Mouse (Mus musculus) monocyte, adult 2 months (primary cell): ENCODE results near the gene Baiap2l2.
"Not testable (repeated sequence)": the region's sequence is repeated elsewhere in the genome, so short reads cannot be mapped to it uniquely, and the experiment has no call there.

Experiments
- DNase-seq, 2 experiments: peaks; one replicate each; pipeline ENCODE4 v3.0.0; 2022; ENCODE audit warnings: low spot score in 2 of 2, low read depth in 1 of 2

The Baiap2l2 gene

GRCm38 (mm10) chr15:79262375-79262774 is 23.0 kb downstream of the Baiap2l2 start:
- no peak for DNase-seq

GRCm38 (mm10) chr15:79261757-79262156 is 23.6 kb downstream of the Baiap2l2 start:
- no peak for DNase-seq

DNA sequence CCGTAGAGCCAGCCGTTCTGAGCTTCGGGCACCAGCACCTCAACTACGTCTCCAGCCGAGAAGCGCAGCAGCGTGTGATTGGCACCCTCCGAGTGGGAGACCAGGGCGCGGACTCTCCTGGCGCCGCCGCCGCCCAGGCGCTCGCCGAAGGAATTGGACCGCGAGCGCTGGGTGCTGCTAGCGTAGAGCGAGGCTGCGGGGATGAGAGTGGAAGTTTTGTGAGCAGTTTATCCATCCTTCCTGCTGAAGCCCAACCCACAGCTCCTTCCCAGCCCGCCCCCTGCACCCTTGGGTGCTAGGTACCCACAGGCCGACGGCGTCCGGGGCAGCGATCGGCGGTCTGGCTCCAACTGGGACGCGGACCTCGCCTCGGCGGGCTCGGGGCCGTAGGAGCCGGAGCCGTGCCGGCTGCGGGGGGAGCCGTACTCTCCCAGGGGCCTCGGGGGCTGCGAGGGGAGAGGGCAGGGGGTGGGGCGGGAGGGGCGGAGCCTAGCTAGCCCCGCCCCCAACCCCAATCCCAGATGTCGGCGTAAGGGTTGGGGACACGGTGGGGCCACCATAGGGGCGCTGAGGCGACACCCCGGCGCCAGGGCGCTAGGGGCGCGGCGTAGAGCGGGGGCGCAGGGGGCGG is 24.1 kb downstream of the Baiap2l2 start:
- no peak for DNase-seq

DNA sequence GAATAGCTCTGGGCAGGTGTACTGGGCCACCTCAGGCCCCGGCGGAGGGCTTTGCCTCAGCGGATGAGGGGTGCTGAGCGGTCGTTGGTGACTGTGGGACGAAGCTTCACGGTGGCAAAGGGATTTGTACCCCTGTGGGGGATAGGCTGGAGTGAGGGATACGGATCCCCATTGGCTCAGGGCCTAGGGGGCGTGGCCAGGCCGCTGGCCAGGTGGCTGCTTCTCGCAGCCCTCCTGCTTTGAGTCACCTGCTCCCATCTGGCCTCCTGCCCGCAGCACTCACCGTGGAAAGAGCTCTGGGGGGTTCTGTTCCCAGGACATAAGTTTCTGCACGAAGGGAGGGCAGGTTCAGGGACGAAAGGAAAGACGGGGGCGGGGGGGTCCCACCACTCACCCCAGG is 26.8 kb downstream of the Baiap2l2 start:
- no peak for DNase-seq

GRCm38 (mm10) chr15:79254661-79255060 is 30.7 kb downstream of the Baiap2l2 start, which contains the start of gene Slc16a8:
Gene Slc16a8, minus strand, starts transcription at chr15:79254761.
- no peak for DNase-seq

GRCm38 (mm10) chr15:79252580-79252979 is 32.8 kb downstream of the Baiap2l2 start:
- no peak for DNase-seq

- DNase-seq, result no peak
Observed at GRCm38 (mm10) chr15:79251781-79252491, 33.4 kb downstream of the Baiap2l2 start.

DNA sequence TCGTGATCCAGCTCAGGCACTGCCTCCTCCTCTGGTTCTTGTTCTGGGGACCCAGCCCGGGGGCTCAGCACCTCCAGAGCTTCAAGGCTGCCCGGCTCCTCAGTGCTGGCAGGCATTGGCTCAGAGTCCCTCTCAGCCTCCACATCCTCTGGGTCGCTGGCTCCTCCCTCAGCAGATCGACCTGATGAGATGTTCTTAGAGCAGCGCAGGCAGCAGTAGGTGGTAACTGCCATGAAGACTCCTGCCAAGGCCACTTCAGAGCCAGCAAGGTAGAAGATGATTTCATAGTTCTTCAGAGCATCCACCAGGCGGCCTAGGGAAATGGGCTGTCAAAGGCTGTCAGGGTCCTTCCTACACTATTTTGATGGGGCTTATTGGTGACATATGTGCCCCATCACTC is 34.2 kb downstream of the Baiap2l2 start:
- DNase-seq, result no peak

DNA sequence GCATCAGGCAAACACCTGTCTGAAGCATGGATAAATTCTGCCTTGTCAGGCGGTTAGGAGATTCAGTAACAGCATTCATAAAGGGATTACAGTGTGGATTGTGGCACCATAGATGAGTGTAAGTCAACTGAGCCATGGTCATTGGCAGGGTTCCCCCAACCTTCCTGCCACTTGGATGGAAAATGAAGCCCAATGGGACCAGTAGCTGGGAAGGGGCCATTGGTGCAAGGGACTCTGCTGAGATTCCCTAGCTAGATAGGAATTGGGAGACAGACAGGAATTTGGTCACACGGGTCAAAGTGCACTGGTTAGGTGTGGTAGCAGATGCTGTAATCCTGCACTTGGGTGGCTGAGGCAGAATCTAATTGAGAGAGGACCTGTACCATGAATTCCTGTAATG is 35.1 kb downstream of the Baiap2l2 start:
- DNase-seq, result no peak

- no peak for DNase-seq
Observed at GRCm38 (mm10) chr15:79245321-79245720, 40.0 kb downstream of the Baiap2l2 start.

- no peak for DNase-seq
Observed at GRCm38 (mm10) chr15:79244071-79244893, 41.1 kb downstream of the Baiap2l2 start.

DNA sequence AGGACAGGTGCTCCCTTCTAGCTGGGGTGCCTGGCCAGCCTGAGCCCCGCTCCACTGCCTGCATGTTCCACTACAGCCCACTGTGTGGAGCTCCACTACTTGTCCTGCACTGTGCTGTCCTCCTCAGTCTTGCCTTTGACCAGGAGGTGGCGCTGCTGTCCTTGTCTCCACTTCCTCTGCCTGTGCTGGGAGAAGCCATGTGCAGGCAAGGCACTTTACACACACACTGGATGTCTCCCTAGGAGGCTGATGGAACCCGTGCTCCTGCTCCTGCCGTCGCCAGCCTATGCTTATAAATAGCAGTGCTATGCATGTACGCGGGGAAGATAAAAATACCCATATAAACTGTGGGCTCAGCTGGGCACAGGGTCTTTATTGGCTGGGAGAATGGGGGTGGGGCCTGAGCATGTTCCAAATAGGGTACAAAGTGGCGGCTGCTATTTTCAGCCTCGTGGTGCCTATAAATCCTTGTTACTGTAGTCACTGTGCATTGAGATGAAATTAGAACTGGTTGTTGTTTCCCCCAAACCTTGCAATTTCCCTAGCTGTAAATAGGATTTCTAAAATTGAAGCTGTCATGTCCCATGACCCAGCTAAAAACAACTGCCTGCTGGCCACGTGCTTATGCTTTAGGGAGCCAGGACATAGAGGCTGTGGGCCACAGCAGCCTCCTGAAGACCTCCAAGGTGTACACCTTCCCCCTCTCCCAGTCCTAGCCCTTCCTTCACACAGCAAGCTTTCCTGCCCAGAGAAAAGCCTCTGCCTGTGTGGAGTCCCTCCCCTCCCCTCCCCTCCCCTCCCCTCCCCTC is 41.9 kb downstream of the Baiap2l2 start:
- peak; percentile 83 to 86 for DNase-seq

- DNase-seq, result no peak
Observed at GRCm38 (mm10) chr15:79242574-79243233, 42.6 kb downstream of the Baiap2l2 start.

GRCm38 (mm10) chr15:79238036-79238435 is 47.3 kb downstream of the Baiap2l2 start:
- no peak for DNase-seq

GRCm38 (mm10) chr15:79235268-79235667 is 50.1 kb downstream of the Baiap2l2 start:
- no peak for DNase-seq

GRCm38 (mm10) chr15:79229058-79229821 is 56.1 kb downstream of the Baiap2l2 start, which contains the start of the genes Pick1 and Gm49486:
Gene Pick1, plus strand, starts transcription at chr15:79229173.
Gene Gm49486, plus strand, starts transcription at chr15:79229391.
- DNase-seq, result peak; percentile 55 to 77

GRCm38 (mm10) chr15:79225780-79226179 is 59.6 kb downstream of the Baiap2l2 start:
- DNase-seq, result not testable (repeated sequence)

GRCm38 (mm10) chr15:79224685-79225084 is 60.7 kb downstream of the Baiap2l2 start:
- peak; percentile 62 to 81 for DNase-seq

DNA sequence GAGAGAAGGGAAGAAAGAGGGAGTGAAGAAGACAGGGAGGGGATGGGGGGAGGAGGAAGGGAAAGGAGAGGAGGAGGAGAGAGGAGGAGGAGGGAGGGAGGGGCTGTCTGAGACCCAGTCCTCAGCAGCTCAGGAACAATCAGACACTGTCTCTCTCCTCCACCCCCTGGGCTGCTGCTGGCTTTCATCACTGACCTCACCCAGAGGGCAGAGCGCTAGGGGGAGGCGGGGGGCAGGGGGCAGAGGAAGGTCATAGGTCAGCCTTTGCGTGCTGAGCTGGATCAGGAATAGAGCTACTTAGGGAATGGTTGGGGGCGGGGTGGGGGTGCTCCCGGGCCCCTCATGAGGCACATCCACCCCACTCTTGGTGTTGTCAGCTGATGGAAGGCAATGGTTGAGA is 61.7 kb downstream of the Baiap2l2 start:
- no peak for DNase-seq

DNA sequence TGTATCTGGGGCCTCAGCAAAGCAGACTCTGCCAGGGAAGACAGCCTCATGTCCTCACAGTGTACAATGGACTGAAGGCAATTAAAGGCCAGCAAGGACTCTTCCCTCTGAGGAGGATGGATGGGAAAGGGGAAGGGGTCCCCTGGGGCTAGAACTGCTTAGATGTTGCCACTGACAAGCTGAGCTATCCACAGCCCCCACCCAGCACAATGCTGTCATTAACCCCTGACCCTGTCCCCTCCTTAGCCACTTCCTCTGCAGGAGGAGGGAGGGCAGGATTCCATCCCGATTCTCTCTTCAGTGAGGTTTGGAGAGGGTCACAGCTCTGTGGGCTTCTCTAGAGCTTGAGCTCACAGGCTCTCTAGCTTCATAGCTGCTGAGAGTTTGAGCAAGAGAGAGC is 65.8 kb downstream of the Baiap2l2 start:
- no peak for DNase-seq
